Mouse (Mus musculus) spleen, embryonic (tissue): ENCODE data around the gene Tmem59l.

ENCODE experiments used
- CTCF ChIA-PET: fragments of 350-600 bp; sonication (Branson Sonifier 250); formaldehyde crosslinking; loops from one replicate; lab custom pipeline; 2022; lab: Charles Lee

Tmem59l gene

DNA sequence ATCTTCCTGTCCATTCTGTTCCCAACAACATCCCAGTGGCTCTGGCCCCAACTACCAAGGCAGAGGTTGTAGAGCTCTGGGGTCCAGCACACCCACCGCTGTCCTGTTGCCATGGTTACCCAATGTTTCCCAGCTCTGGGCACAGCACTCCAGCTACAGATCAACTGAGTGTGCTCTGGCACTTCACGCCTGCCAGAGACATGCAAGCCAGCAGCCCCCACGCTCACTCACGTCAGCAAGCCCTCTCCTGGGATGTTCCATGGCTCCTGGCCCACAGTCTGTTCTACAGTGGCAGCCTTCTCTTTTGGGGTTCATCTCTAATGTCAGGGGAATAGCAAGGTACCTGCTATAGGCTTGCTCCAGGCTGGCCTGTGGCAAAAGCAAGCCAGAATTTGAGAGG lies 23.9 kb downstream of the Tmem59l start:
- CTCF ChIA-PET: no interaction called here

- CTCF ChIA-PET: no interaction called here
Measured at GRCm38 (mm10) chr8:70462516-70462813, 24.7 kb downstream of the Tmem59l start.

GRCm38 (mm10) chr8:70461765-70462515 lies 25.2 kb downstream of the Tmem59l start:
- CTCF ChIA-PET: no interaction called here

- CTCF ChIA-PET: no interaction called here
Measured at GRCm38 (mm10) chr8:70460606-70461005, 26.6 kb downstream of the Tmem59l start.

DNA sequence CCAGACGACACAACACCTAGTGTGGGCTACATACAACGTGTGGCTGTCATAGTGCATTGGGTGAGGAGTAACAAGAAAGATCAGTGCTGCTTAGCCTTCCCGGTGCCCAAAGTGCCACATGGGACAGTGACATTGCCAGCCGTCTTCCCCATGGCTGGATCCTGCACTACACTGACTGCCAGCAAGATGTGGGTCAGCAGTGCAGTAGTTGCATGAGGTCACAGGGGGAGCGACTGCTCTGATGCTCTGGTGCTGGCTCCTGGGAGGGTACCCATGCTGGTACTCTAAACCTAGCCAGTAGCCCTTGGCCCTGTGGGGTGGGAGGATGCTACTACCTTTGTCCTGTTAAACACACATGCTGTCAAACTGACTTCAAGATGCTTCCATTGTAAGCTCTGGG lies 27.0 kb downstream of the Tmem59l start:
- CTCF ChIA-PET: no interaction called here

DNA sequence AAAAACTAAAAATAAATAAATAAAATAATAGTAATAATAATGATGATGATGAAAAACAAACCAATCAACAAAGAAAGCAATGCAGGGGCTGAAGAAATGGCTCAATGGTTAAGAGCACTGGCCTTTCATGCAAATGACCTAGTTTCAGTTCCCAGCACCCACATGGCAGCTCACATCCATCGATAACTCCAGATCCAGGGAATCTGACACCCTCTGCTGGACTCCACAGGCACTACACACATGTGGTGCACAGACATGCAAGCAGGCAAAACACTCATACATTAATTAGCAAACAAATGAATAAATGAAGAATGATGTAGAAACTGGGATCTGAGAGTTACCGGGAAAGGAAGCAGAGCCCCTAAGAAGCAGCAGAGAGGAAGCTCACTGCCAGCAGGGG lies 27.5 kb downstream of the Tmem59l start:
- CTCF ChIA-PET: interaction anchor here (1.0 kb wide), 1 partner anchor 47 kb away, joined by 3 read pairs; no protein-coding TSS in a partner anchor

DNA sequence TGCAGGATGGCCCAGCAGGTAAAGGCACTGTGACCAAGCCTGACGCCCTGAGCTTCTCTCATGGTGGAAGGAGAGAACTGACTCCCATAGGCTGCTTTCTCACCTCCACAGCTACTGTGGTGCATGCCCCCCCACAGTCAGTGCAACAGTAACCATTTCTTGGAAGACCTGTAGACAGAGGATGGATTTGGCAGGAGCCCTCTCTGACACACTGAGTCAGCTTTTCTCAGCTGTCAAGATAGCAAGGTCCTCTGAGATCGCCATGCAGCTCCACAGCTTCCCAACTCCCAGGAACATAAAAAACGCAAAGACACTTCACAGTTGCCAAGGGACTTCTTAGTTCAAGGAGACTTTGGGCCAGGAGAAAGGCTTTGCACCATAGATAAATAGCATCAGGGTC lies 28.7 kb downstream of the Tmem59l start:
- CTCF ChIA-PET: no interaction called here

GRCm38 (mm10) chr8:70457882-70458281 lies 29.3 kb downstream of the Tmem59l start:
- CTCF ChIA-PET: no interaction called here

DNA sequence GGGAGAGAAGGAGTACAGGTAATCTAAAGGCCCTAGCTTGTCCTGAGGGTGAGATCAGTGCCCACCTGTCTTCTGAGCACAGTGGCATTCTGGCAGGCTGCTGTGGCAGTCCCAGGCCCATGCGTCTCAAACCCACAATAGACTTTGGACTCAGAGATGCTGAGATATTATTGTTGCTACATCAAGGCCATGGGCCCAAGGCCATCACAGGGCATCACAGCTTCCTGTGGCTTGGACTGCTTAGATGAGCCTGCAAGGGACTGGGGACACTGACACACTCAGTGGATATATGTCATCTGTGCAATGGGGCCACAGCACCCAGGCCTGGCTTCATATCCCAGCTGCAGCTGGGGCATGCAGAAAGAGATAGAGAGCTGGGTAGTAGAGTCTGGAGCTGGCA lies 30.2 kb downstream of the Tmem59l start:
- CTCF ChIA-PET: no interaction called here

DNA sequence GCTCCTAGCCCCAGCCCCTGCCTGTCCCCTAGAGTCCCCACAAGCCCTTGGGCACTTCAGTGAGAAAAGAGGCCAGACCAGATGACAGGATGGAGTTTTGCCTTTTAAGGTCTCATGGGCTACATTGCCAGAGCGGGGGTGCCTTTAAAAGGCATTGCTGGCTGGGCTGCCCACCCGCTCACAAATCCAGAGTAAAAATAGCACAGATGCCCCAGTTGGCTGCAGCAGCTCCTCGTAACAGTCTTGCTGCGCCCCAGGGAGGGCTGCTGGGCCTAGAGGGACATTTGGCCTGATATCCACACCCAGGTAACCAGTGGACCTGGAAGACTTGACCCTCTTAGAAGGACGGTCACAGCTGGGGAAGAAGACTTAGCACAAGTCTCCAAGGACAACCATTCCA lies 33.3 kb downstream of the Tmem59l start:
- CTCF ChIA-PET: no interaction called here

DNA sequence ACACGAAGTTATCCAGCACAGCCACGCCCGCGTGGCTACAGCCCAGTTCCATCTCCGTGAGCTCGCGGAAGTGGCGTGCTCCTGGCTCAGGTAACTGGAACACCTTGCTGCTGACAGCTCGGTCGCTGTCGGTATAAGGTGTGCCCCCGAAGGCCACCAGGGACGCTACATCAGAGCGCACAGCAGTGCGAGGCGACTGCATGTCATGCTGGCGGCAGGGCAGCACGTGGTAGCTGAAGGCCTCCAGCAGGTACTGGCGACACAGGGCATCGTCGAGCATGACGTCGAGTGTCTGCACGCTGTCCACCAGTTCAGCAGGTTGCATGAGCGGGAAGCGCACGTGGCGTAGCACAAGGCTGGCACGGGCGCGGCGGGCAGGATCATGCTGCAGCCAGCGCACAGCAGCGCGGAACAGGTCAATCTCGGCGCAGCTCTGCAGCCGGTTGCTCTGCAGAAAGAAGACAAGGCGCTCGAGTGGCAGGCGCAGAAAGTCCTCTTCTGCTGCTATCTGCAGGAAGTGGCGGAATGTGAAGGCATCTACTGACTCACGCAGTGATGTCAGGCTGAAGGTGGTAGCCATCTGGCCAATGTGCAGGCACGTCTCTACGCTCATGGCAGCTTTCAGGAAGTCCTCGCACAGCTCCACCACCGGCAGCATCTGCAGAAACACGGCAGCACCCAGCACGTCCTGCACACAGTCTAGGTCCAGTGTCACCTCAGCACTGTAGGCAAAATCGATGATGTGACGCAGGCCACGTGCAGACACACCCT lies 34.8 kb downstream of the Tmem59l start:
- CTCF ChIA-PET: no interaction called here

GRCm38 (mm10) chr8:70447639-70448420 lies 39.3 kb downstream of the Tmem59l start:
- CTCF ChIA-PET: no interaction called here

- CTCF ChIA-PET: interaction anchor here (1.1 kb wide), 1 partner anchor 198 kb away, joined by 7 read pairs; no protein-coding TSS in a partner anchor
Measured at GRCm38 (mm10) chr8:70445988-70446387, 41.2 kb downstream of the Tmem59l start.

DNA sequence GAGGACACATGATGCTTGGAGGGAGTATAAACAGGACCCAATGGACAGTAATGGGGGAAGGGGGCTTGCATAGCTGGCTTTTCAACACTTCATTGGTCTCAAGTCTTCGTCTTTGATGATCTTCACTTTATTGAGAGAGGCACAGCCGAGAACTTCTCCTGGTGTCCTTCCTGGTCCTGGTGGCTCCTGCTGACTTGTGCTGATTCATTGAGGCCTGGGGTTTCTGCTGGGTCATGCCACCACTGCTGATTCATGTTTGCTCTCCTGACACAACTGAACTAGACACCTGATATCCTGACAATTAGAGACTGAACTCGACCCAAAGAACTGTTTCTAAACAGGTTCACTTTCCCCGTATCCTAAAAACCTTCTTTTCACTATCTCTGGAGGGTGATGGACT lies 43.8 kb downstream of the Tmem59l start:
- CTCF ChIA-PET: no interaction called here

GRCm38 (mm10) chr8:70441565-70441964 lies 45.6 kb downstream of the Tmem59l start:
- CTCF ChIA-PET: no interaction called here

- CTCF ChIA-PET: no interaction called here
Measured at GRCm38 (mm10) chr8:70440246-70440645, 46.9 kb downstream of the Tmem59l start.

- CTCF ChIA-PET: no interaction called here
Measured at GRCm38 (mm10) chr8:70439848-70440179, 47.3 kb downstream of the Tmem59l start.

DNA sequence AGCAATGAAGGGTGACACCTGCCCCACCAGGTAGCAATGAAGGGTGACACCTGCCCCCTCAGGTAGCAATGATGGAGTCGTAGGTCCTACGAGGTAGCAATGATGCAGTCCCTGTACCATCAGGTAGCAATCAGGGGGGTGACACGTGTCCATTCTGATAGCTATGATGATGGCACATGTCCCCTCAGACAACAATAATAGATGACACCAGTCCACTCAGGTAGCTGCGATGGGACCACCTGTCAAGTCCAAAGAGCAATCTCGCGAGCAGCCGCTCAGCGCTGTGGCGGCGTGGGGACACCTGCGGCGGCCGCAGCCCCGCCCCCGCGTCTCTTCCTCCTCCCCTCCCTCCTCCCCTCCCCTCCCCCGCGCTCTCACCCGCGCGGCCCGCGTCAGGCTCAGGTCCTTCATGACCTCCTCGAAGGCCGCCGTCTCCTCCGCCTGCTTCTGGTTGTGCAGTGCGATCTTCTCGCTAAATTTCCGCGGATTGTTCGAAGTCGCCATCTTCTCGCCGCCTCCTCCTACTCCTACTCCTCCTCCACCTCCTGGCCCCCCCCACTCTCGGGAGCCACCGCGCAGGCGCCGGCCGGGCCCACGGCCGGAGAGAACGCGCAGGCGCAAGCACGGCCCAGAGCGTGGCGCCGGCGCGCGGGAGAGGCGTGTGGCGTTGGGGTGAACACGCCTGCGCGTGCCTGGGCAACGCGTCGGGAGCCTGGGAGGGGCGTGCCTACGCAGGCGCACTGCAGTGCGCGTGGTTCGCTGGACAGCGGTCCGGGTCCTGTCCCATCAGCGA lies 47.9 kb downstream of the Tmem59l start, which contains the start of gene Crtc1:
Gene Crtc1, minus strand, starts transcription at position 525 of the 793 bp plus-strand sequence.
- CTCF ChIA-PET: interaction anchor here (0.5 kb wide), 1 partner anchor 46 kb away, joined by 3 read pairs; no protein-coding TSS in a partner anchor

DNA sequence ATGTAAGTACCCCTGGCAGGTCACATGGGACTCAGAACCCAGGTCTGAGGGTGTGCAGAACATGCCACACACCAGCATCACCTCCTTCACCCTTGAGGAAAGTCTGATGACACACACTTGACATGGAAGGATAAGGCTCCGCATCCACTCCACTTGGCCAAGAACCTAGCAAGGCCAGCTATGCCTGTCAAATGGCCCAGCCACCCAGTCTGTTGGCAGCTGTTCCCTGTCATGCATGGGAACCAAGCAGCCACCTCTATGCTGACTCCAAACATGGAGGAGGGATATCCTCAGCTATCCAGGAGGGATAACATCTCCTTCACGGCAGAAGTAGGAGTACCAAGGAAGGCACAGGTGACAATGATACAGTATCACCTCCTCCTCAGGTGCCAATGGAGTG lies 48.7 kb downstream of the Tmem59l start:
- CTCF ChIA-PET: interaction anchor here (0.5 kb wide), 1 partner anchor 46 kb away, joined by 3 read pairs; no protein-coding TSS in a partner anchor

- CTCF ChIA-PET: interaction anchor here (0.7 kb wide), 1 partner anchor 71 kb away, joined by 8 read pairs; no protein-coding TSS in a partner anchor
Measured at GRCm38 (mm10) chr8:70435156-70435555, 52.0 kb downstream of the Tmem59l start.
